Mouse (Mus musculus): ENCODE results near the gene E130114P18Rik. TPM values are rescaled to one million over a fixed set of nuclear protein-coding genes. Genes with fewer than 3 reads are reported as not detected.

Gene E130114P18Rik
- polyA plus RNA-seq, 1 experiment: 0.72 TPM

GRCm38 (mm10) chr4:97607169-97607568 lies 170.7 kb downstream of the E130114P18Rik start:
- no peak for DNase-seq (ENCODE audit: low spot score)

DNA sequence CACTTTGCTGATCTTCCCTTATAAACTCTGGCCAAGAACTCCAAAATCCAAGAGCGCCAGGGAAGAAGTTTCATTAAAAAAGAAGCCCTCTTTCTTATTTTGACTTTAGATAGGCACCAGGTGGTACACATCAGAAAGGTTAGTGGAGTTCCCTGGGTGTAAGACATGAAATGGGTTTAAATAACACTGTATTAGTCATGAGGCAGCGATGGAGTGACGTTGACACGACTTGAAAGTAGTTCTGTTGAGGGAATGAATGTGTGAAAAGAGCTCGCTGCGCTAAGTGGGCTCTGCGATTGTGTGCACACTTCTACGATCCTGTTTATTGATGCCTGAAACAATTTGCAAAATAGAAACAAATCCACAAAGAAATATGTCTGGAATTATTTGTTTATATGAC lies 171.4 kb downstream of the E130114P18Rik start:
- no peak for DNase-seq (ENCODE audit: low spot score)

DNA sequence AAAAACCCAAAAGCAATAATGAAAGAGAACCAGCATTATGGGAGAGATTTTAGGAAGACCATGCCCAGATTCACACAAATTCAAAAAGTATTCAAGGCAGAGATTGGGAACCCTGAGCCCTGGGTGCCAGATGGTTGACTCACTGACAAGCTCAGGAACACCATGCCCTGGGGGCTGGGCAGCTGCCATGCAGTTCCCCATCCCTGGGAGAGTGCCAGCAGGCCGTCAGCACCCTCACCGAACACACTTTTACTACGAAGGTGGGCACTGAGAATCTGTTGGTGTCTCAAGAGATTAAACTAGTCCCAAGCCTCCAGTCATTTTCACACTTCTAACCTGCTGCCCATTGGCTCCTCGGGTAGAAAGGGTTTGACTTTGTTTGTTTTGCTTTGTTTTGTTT lies 175.3 kb downstream of the E130114P18Rik start:
- DNase-seq (ENCODE audit: low spot score): no peak

GRCm38 (mm10) chr4:97600875-97601835 lies 176.7 kb downstream of the E130114P18Rik start:
- no peak for DNase-seq (ENCODE audit: low spot score)

- no peak for DNase-seq (ENCODE audit: low spot score)
These were observed 180.4 kb downstream of the E130114P18Rik start for GRCm38 (mm10) chr4:97597443-97597842.

- no peak for DNase-seq (ENCODE audit: low spot score)
These were observed 181.5 kb downstream of the E130114P18Rik start for GRCm38 (mm10) chr4:97596348-97596747.

DNA sequence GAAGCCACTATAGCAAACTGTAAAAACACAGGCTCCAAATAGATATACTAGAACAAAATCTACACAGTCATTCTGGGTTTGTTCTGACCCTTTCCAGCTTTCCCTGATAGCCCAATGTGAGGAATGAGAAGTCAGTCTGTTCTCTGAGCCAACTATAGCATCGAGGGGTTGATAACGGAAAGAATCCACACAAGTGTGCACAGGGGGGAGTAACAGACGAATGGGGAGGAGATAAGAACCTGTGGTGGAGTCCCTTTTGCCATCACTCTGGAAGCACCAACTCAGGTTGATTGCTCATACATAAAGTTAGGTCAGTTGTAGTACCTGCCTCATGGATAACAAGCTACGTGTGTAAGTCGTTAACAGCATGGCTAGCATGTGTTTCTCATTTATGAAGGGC lies 184.0 kb downstream of the E130114P18Rik start:
- no peak for DNase-seq (ENCODE audit: low spot score)

DNA sequence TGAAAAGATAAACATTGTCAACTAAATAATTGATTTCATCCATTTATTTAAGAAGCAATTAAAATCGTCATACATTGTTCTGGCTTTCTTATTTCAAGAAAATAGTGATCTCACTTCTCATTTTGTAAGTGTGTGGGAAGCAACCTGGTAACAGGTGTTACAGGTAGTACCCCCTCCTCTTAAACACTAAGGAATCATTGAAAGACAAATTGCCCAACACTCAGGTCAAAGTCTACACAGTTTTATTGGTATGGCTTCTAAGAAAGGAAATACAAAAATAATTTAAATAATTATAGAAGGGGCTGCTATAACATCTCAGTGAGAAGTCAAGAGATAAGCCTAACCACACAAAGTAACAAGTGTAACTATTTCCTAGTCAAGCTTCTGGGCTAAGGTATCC lies 188.1 kb downstream of the E130114P18Rik start:
- no peak for DNase-seq (ENCODE audit: low spot score)

DNA sequence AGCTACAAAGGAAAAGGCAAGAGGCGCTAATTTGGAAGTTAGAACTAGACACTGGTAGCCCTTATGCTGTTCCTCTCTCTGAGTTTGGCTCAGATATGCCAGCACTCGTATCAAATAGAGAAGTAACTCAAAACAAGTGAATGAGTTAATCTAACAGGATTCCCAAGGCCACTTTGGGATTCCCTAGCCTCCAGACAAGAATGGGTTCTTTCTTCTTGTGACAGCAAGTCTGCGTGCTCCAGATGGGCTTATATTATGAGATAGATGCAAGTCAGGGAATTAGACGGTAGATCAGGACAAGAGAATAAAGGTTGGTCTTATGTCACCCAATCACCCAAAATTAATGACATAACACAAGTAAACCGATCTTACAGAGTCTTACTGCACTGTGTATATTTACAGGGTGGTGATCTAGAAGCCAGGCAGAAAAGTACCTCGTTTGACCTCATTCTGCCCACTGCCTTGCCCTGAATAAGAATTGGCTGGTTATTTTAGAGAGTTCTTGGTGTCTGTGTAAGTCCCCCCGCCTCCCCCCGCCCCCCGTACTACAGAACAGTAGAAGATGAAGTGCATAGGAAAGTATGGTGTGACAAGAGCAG lies 190.4 kb downstream of the E130114P18Rik start:
- DNase-seq (ENCODE audit: low spot score): no peak

DNA sequence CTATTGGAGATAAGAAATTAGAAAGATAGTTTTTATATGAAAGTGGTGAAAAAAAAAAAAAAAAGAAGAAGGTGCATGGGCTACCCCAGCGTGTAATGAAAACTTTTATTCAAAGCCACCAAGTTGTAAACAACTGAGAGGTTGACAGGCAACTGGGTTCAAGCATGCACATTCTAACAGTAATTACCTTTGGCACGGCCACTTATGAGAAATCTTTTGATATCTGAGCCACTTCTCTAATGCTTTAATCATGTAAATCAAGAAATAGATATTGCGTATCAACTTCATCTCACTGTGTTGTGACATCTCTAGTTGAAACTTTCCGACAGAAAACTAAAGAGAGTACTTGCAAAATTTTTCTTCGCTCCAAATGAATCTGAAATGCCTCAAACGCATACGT lies 192.7 kb downstream of the E130114P18Rik start:
- no peak for DNase-seq (ENCODE audit: low spot score)

GRCm38 (mm10) chr4:97584445-97585130 lies 193.3 kb downstream of the E130114P18Rik start:
- DNase-seq (ENCODE audit: low spot score): no peak

DNA sequence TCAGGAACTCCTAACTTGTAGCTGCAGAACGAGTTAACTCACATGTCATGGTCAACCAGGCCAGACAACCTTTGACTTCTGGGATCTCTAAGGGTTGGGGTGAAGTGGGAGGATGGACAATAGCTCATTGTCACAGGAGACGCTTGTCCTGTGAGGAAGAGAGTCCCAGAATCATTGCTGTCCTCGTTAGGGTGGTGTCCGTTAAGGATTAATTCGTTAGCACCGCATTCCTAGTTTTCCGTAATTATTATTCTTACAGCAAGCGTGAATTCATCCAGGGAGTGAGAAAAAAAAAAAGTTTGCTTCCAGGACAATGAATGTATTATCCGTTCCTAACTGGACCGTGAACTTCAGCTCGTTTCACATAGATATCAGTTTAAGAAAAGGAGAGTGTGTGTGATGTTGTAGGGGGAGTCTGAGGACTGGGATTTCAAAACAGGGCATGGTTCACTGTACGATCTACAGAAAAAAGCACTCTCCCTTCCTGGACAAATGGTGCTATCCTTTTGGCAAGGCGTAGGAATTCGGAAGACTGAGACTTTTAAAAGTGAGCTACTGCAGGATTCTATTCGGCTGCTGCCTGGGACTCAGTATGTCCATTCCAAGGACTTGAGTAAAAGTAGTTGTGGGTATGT lies 195.0 kb downstream of the E130114P18Rik start:
- no peak for DNase-seq (ENCODE audit: low spot score)

DNA sequence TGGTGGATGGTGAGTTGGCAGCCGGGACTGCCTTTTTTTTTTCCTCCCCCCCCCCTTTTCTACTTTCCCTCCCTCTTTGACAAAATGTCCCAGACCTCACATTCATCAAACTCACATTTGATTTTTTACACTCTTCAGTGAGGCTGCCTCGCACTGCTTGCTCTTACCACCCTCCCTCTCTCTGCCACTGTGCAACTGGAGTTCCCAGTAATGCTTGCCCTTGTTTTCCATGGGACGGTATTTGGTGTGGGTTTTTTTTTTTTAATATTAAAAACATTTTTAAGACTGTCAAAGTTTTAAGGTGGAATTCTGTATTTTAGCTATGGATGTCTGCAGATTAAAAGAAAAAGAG lies 195.8 kb downstream of the E130114P18Rik start:
- DNase-seq (ENCODE audit: low spot score): no peak

GRCm38 (mm10) chr4:97581314-97582063 lies 196.4 kb downstream of the E130114P18Rik start:
- DNase-seq (ENCODE audit: low spot score): no peak

GRCm38 (mm10) chr4:97580906-97581305 lies 197.0 kb downstream of the E130114P18Rik start:
- DNase-seq (ENCODE audit: low spot score): no peak

GRCm38 (mm10) chr4:97578571-97579165 lies 199.2 kb downstream of the E130114P18Rik start:
- no peak for DNase-seq (ENCODE audit: low spot score)

DNA sequence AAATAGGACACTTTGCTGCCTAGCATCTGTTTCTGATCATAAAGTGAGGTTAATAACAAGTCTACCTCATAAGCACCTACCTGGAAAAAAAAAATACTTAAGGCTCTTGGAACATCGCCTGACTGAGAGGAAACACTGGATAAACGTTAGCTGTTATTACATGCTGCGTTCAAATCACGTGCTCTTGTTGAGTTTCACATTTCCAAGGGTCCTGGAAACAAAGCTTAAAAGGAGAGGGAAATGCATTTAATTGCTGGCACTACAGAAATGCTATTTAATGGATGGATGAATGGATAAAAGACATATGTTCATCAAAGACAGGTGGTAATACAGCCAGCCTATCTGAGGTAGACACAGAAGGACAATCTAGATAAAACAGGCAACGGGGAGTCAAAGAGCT lies 200.4 kb downstream of the E130114P18Rik start:
- no peak for DNase-seq (ENCODE audit: low spot score)

DNA sequence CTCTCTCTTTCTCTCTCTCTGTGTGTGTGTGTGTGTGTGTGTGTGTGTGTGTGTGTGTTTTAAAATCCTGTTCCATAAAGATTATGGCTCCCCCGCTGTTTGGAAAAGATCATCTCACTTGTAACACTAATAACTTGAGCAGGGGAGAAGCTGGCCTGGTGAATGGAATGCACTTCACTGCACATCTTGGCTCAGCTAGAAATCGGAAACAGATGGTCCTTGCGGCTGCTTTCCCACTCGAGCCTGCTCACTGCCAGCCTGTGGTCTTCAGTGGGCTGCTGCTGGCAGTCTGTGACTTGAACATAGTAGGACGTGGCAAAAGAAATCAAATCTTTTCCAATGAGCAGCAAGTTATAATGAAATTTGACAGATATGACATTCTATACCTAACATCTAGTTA lies 202.4 kb downstream of the E130114P18Rik start:
- no peak for DNase-seq (ENCODE audit: low spot score)

- DNase-seq (ENCODE audit: low spot score): no peak
These were observed 208.6 kb downstream of the E130114P18Rik start for GRCm38 (mm10) chr4:97569320-97569719.

DNA sequence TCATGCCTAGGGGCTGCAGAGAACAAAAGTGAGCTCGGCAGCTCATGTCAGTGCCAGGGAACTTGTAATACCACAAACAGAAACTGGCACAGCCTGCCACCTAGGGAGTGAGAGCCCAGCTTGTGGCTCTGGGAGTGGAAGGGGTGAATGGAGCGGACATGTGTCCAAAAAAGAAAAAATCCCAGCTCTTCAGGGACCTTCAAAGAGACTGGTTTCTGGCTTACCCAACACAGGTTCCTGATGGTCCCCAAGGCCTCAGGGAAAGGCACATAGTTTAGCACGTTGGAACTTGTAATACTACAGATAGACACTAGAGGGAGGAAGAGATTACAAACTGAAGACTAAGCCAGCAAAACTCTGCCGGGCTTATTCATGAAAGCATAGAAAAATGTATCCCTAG lies 213.2 kb downstream of the E130114P18Rik start:
- no peak for DNase-seq (ENCODE audit: low spot score)

DNA sequence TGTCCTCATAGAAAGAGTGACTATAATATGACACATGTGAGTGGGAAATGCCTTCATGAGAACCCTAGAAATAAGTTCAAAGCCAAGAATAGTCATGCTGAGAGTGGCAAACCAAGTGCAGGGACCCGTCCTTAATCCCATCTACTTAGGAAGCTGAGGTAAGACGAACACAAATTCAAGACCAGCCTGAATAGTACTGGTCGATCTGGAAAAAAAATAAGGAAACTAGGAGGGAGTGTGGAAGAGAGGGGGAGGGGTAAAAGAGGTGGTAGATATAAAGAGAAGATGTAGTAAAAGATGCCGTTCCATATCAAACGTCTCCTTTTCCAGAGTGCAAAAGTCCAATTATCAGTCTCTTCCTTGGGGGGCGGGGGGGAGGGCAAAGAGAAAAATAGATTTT lies 213.7 kb downstream of the E130114P18Rik start:
- no peak for DNase-seq (ENCODE audit: low spot score)

Data from urinary bladder, adult 2 months (tissue).